Mouse (Mus musculus): ENCODE measurements around the gene Chmp6.
A peak's percentile ranks its signal among the peaks of the same experiment; 100 is the strongest.

DNA sequence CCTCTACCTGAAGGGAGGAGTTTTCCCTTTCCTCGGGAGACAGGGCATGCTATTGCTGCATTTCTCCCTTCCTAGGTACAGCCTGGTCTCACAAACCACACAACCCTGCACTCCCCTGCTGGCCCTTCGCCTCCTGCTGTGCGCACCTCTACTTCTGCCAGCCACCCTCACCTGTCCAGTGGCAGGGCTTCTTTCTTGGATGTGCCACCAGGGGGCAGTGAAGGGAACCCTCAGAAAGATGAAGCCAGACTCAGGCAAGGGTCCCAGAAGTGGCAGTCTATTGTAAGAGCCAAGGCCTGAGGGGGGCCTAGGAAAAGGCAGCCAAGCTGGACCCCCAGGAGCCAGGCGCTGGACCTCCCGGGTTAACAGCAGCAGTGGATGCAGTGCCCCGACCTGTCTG is 22.2 kb downstream of the Chmp6 start:
- TF ChIP-seq CTCF (IDR thresholded peaks at IDR 0.05) (peak; percentile 89), POLR2A (IDR thresholded peaks at IDR 0.05; ENCODE audit: insufficient read depth, low read depth, low read length) (no peak), EP300 (IDR thresholded peaks at IDR 0.05; ENCODE audit: insufficient read depth, low read depth, low read length) (no peak)
